In the genomic region with DNA sequence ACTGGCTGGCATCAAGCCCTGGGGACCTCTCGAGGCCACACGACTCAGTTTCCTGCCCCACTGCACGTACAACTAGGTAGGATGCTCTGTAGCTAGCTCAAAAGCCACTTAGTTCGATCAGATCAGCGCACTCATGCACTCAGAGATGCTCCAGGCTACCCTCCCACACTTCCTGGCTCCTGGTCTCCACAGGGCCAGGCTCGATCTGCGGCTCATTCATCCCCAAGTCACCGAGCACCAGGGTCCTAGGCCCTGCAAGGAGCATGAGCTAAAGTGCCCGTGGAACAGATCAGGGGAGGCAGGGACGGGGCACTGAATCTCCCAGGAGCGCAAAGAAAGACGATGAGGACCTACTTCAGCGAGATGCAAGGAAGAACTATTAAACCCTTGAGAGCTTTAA, we compare ENCODE assay signal across 25 mouse cellular contexts. TPM values are rescaled to one million over a fixed set of nuclear protein-coding genes. Genes with fewer than 3 reads are reported as not detected.
DNase-seq lines count a peak whose midpoint lies in the region; ATAC-seq lines count a peak whose summit lies in the region.
"Had no signal": no experiment of that assay in that cellular context is flagged by ENCODE, and none has a peak within 500 bp of the region (broad histone marks: within the 10 kb centered on the region; RNA-seq: fewer than 3 reads in every experiment).

No protein-coding gene starts in this region.

- H3K4me3 ChIP-seq in megakaryocyte, embryonic 14.5 days (replicated peaks), result peak overlapping the region; percentile 38

- H3K27me3 ChIP-seq in megakaryocyte, embryonic 14.5 days (replicated peaks), result no peaks in the 10 kb centered on the region
- H3K27me3 ChIP-seq: CH12.LX had no signal

- H3K9me3 ChIP-seq in megakaryocyte, embryonic 14.5 days, result no peaks in the 10 kb centered on the region
- H3K9me3 ChIP-seq: G1E had no signal

- DNase-seq in cerebellum, adult 9-11 months, result peak; percentile 5
- no peak for DNase-seq in cerebellum, postnatal 36 days
- peak; percentile 91 for DNase-seq in heart, adult 11 months
- no peak for DNase-seq in heart, adult 9 months (ENCODE audit: low spot score in 2 of 2)
- DNase-seq: adrenal gland, adult 2 months; adrenal gland, adult 8-10 months; adrenal gland, postnatal 10 days; adrenal gland, postnatal 14 days; adrenal gland, postnatal 25 days; adrenal gland, postnatal 36 days; B cell, adult 2 months; cerebellum, adult 11 months; cerebellum, adult 11-12 months; cerebellum, adult 18-20 months had no signal

- peaks cover 97% of the 10 kb centered on the region for H3K36me3 ChIP-seq in megakaryocyte, embryonic 14.5 days (replicated peaks; ENCODE audit: low read length)
- H3K36me3 ChIP-seq: G1E had no signal

- H3K4me1 ChIP-seq in megakaryocyte, embryonic 14.5 days, result peaks cover 93% of the 10 kb centered on the region

- no peak for ATAC-seq in megakaryocyte, adult 5-6 weeks (ENCODE audit: poor library complexity, severe bottlenecking)
- ATAC-seq: activated CD4-positive, CD25-positive, alpha-beta regulatory T cell, adult 4 months; CD4-positive, CD25-positive, alpha-beta regulatory T cell, adult 4 months; Patski had no signal

RNA-seq across cellular contexts. Expression of gene Il10ra, which starts 9.9 kb away (rescaled TPM):
- polyA plus RNA-seq in megakaryocyte, embryonic 14.5 days (2012; ENCODE audit: insufficient read depth, low replicate concordance), result 4.8 and 7.7 TPM in 2 replicates
- total RNA-seq in megakaryocyte, adult 5-6 weeks (2015), result 33.9 and 37.2 TPM in 2 replicates
- total RNA-seq in megakaryocyte, adult 5-6 weeks (2017), result 68.7 and 77.1 TPM in 2 replicates
- total RNA-seq: MEL had no signal
- polyA plus RNA-seq: C2C12, Patski had no signal

RNA-seq across cellular contexts. Expression of gene Tmprss4, which starts 55.2 kb away (rescaled TPM):
- polyA plus RNA-seq in megakaryocyte, embryonic 14.5 days (2012; ENCODE audit: insufficient read depth, low replicate concordance), result not detected in 2 replicates
- total RNA-seq in megakaryocyte, adult 5-6 weeks (2015), result 0.34 TPM in 1 of 2 replicates, not detected in the other
- total RNA-seq in megakaryocyte, adult 5-6 weeks (2017), result 0.07 TPM in 1 of 2 replicates, not detected in the other
- total RNA-seq: adrenal gland, adult 18-20 months; adrenal gland, adult 2 months; adrenal gland, adult 8-10 months; adrenal gland, postnatal 10 days; adrenal gland, postnatal 14 days; adrenal gland, postnatal 25 days; adrenal gland, postnatal 36 days; CH12.LX; MEL had no signal
- polyA plus RNA-seq: activated CD4-positive, CD25-positive, alpha-beta regulatory T cell, adult 4 months; adrenal gland, adult 2 months; brain, embryonic 14.5 days; C2C12; CD4-positive, CD25-positive, alpha-beta regulatory T cell, adult 4 months; G1E; Patski had no signal

RNA-seq across cellular contexts. Expression of gene Tmprss13, which starts 59.8 kb away (rescaled TPM):
- 0.02 TPM in 1 of 2 replicates, not detected in the other for polyA plus RNA-seq in megakaryocyte, embryonic 14.5 days (2012; ENCODE audit: insufficient read depth, low replicate concordance)
- not detected in 2 replicates for total RNA-seq in megakaryocyte, adult 5-6 weeks (2015)
- total RNA-seq in megakaryocyte, adult 5-6 weeks (2017), result 0.15 TPM in 1 of 2 replicates, not detected in the other
- total RNA-seq: CH12.LX, MEL had no signal
- polyA plus RNA-seq: C2C12, G1E, Patski had no signal

Comparison
In these comparisons a context has a peak if more than half of its experiments do, and no peak if none do; other contexts are left out.
1. DNase-seq: peak in cerebellum, adult 9-11 months (single experiment) and heart, adult 11 months (single experiment); none in cerebellum, postnatal 36 days (0 of 2) and heart, adult 9 months (0 of 2).